In genomic region chr4:133174361-133174760, GRCm38 (mm10) we compare ENCODE assay signal across 9 mouse cellular contexts. TPM values are rescaled to one million over a fixed set of nuclear protein-coding genes. Genes with fewer than 3 reads are reported as not detected.
DNase-seq lines count a peak whose midpoint lies in the region; ATAC-seq and TF ChIP-seq lines count a peak whose summit lies in the region.
"Had no signal": no experiment of that assay in that cellular context is flagged by ENCODE, and none has a peak within 500 bp of the region (broad histone marks: within the 10 kb centered on the region; RNA-seq: fewer than 3 reads in every experiment).

No protein-coding gene starts in this region.

- peaks cover 26% of the 10 kb centered on the region for H3K4me1 ChIP-seq in bone marrow, adult 2 months (ENCODE audit: control insufficient read depth, insufficient read depth, low read length)
- peaks cover 43% of the 10 kb centered on the region for H3K4me1 ChIP-seq in kidney, embryonic 16.5 days (ENCODE audit: insufficient read depth, low read length)

- no peak for TF ChIP-seq POLR2A in bone marrow, adult 2 months (IDR thresholded peaks at IDR 0.05; ENCODE audit: borderline replicate concordance, control insufficient read depth, low read depth, low read length)

- peaks cover 10% of the 10 kb centered on the region; the same call in 1 of the 2 replicates for H3K36me3 ChIP-seq in kidney, embryonic 16.5 days (ENCODE audit: insufficient read depth, low read length)
- no peaks in the 10 kb centered on the region for H3K36me3 ChIP-seq in splenic B cell, adult 2 months (ENCODE audit: control insufficient read depth, insufficient read depth, low read length, poor library complexity, severe bottlenecking)

- no peaks in the 10 kb centered on the region for H3K27me3 ChIP-seq in kidney, embryonic 16.5 days (ENCODE audit: insufficient read depth, low read length)
- no peaks in the 10 kb centered on the region for H3K27me3 ChIP-seq in splenic B cell, adult 2 months (ENCODE audit: control insufficient read depth, insufficient read depth, low read length, poor library complexity, severe bottlenecking)

- TF ChIP-seq CTCF in layer of hippocampus, adult 2 months (conservative IDR thresholded peaks at IDR 0.05), result no peak
- no peak for TF ChIP-seq CTCF in bone marrow, adult 2 months (IDR thresholded peaks at IDR 0.05; ENCODE audit: control insufficient read depth, insufficient read depth, low read length)

- H3K9me3 ChIP-seq in kidney, embryonic 16.5 days (ENCODE audit: low read length), result no peaks in the 10 kb centered on the region

- peak overlapping the region; percentile 41; the same call in 1 of the 2 replicates for H3K4me2 ChIP-seq in kidney, embryonic 16.5 days (replicated peaks; ENCODE audit: low read depth, low read length)

- no peak overlapping the region for H3K9ac ChIP-seq in kidney, embryonic 16.5 days (replicated peaks; ENCODE audit: low read length)

- 1% methylated on average over 4 of the region's 4 CpGs for WGBS in bone marrow, adult 2 months
- 36% methylated on average over 4 of the region's 4 CpGs for WGBS in kidney, embryonic 16.5 days

- ATAC-seq in kidney, embryonic 16.5 days (ENCODE audit: low FRiP score, low TSS enrichment), result no peak
- no peak for ATAC-seq in cerebellum, adult (ENCODE audit: insufficient number of reproducible peaks, low FRiP score, low TSS enrichment)

- H3K27ac ChIP-seq in layer of hippocampus, adult 2 months, result peak overlapping the region; percentile 91
- peak overlapping the region; percentile 79; the same call in 1 of the 2 replicates for H3K27ac ChIP-seq in bone marrow, adult 2 months (ENCODE audit: control insufficient read depth, insufficient read depth, low read depth, low read length, poor library complexity)
- H3K27ac ChIP-seq in kidney, embryonic 16.5 days (ENCODE audit: low read length), result peak overlapping the region; percentile 86

- H3K4me3 ChIP-seq in layer of hippocampus, adult 2 months, result 0 out of 2 replicates have a peak overlapping the region, but pooled peaks have one; percentile 13
- no peak overlapping the region for H3K4me3 ChIP-seq in bone marrow, adult 2 months (replicated peaks; ENCODE audit: control insufficient read depth, low read depth, low read length)
- H3K4me3 ChIP-seq in kidney, embryonic 16.5 days (ENCODE audit: low read length), result peak overlapping the region; percentile 29

- DNase-seq in layer of hippocampus, adult 2 months (ENCODE audit: low spot score in 2 of 2), result no peak
- no peak for DNase-seq in layer of hippocampus, adult 9-11 months
- peak; percentile 44 for DNase-seq in splenic B cell, adult 2 months (ENCODE audit: low read depth, low spot score)
- no peak for DNase-seq in cerebellum, postnatal 10 days
- no peak for DNase-seq in ovary, postnatal 14 days (ENCODE audit: low spot score)
- DNase-seq: right cerebral cortex, postnatal 14 days had no signal

RNA-seq across cellular contexts. Expression of gene Cd164l2, which starts 37.6 kb away (rescaled TPM):
- 1 to 10 TPM; 2.3 to 4.2 TPM for total RNA-seq in layer of hippocampus, adult 2 months (2021)
- not detected in 2 replicates for polyA plus RNA-seq in bone marrow, adult 2 months (2011; ENCODE audit: insufficient read depth, insufficient read length, low replicate concordance, missing spikeins)
- polyA plus RNA-seq in kidney, embryonic 16.5 days (2015; fragmentation: Nextera tagmentation; extraction: Ambion mirVana), result 13.2 and 16.8 TPM in 2 replicates

RNA-seq across cellular contexts. Expression of gene Gpr3, which starts 38.0 kb away (rescaled TPM):
- 1 to 10 TPM; 5.0 to 5.3 TPM for total RNA-seq in layer of hippocampus, adult 2 months (2021)
- polyA plus RNA-seq in bone marrow, adult 2 months (2011; ENCODE audit: insufficient read depth, insufficient read length, low replicate concordance, missing spikeins), result not detected in 2 replicates
- 0.10 and 0.15 TPM in 2 replicates for polyA plus RNA-seq in kidney, embryonic 16.5 days (2015; fragmentation: Nextera tagmentation; extraction: Ambion mirVana)

RNA-seq across cellular contexts. Expression of gene Wasf2, which starts 44.1 kb away (rescaled TPM):
- 10 to 100 TPM; 32.0 to 33.1 TPM for total RNA-seq in layer of hippocampus, adult 2 months (2021)
- 31.9 and 56.6 TPM in 2 replicates for polyA plus RNA-seq in bone marrow, adult 2 months (2011; ENCODE audit: insufficient read depth, insufficient read length, low replicate concordance, missing spikeins)
- 77.4 and 102 TPM in 2 replicates for polyA plus RNA-seq in kidney, embryonic 16.5 days (2015; fragmentation: Nextera tagmentation; extraction: Ambion mirVana)

Comparison
In these comparisons a context has a peak if more than half of its experiments do, and no peak if none do; other contexts are left out.
1. RNA of gene Cd164l2, which starts 37.6 kb away (polyA plus RNA-seq): 13.2 to 16.8 TPM in kidney, embryonic 16.5 days; not detected in bone marrow, adult 2 months; every median in the first group is over 10 times any median in the second.
2. Peak in every context shown above with its lines, with median percentiles within 50 percentile points of each other: H3K27ac ChIP-seq.